Mouse (Mus musculus) urinary bladder, postnatal 4 days (tissue): ENCODE results near the gene Narf.

Source experiments
- DNase-seq, 2 experiments: peaks; one replicate each; pipeline ENCODE4 v3.0.0; 2021 to 2022; ENCODE audit warnings: low spot score in 2 of 2

Narf gene

GRCm38 (mm10) chr11:121235475-121236238, 1.4 kb upstream of the Narf start:
- no peak for DNase-seq

- DNase-seq = no peak
Observed at GRCm38 (mm10) chr11:121237345-121238128, 484 bp downstream of the Narf start.

- DNase-seq = no peak
Observed at GRCm38 (mm10) chr11:121239669-121240068, 2.6 kb downstream of the Narf start.

- DNase-seq = no peak
Observed at GRCm38 (mm10) chr11:121250196-121250595, 13.1 kb downstream of the Narf start.

GRCm38 (mm10) chr11:121259160-121260100, 22.4 kb downstream of the Narf start, which contains the start of gene Foxk2:
Foxk2 (plus strand) TSS chr11:121259990.
- peak; percentile 91 to 93 for DNase-seq

GRCm38 (mm10) chr11:121260211-121260906, 23.3 kb downstream of the Narf start:
- peak in 1 of 2 experiments; percentile 28 for DNase-seq

- DNase-seq = no peak
Observed at GRCm38 (mm10) chr11:121261074-121261473, 24.0 kb downstream of the Narf start.

GRCm38 (mm10) chr11:121277516-121277915, 40.5 kb downstream of the Narf start:
- DNase-seq = no peak

- DNase-seq = no peak
Observed at GRCm38 (mm10) chr11:121278011-121278410, 41.0 kb downstream of the Narf start.

- DNase-seq = no peak
Observed at GRCm38 (mm10) chr11:121282911-121283310, 45.9 kb downstream of the Narf start.

GRCm38 (mm10) chr11:121289859-121290258, 52.8 kb downstream of the Narf start:
- no peak for DNase-seq

- DNase-seq = no peak
Observed at GRCm38 (mm10) chr11:121294771-121295170, 57.7 kb downstream of the Narf start.

- no peak for DNase-seq
Observed at GRCm38 (mm10) chr11:121298493-121298892, 61.4 kb downstream of the Narf start.

- no peak for DNase-seq
Observed at GRCm38 (mm10) chr11:121300265-121300664, 63.2 kb downstream of the Narf start.

- no peak for DNase-seq
Observed at GRCm38 (mm10) chr11:121305371-121305770, 68.3 kb downstream of the Narf start.
